Mouse (Mus musculus): ENCODE results near the gene Fgf18. TPM values are rescaled to one million over a fixed set of nuclear protein-coding genes. Genes with fewer than 3 reads are reported as not detected.

Gene Fgf18
- polyA plus RNA-seq, 1 experiment from 2014 or later = 11.0 TPM

- Histone ChIP-seq H3K4me2 (ENCODE audit: low read depth, low read length) (peak overlapping the region; percentile 82), H3K4me3 (ENCODE audit: low read depth, low read length) (peak overlapping the region; percentile 62), H3K27ac (ENCODE audit: low read depth, low read length) (peak overlapping the region; percentile 74), H3K27me3 (ENCODE audit: control insufficient read depth, insufficient read depth, low read length) (no peaks in the 10 kb centered on the region), H3K4me1 (ENCODE audit: control insufficient read depth, insufficient read depth, low read length) (peaks cover 18% of the 10 kb centered on the region; the same call in 1 of the 2 replicates), H3K9me3 (ENCODE audit: control insufficient read depth, low read length) (no peaks in the 10 kb centered on the region), H3K9ac (replicated peaks; ENCODE audit: low read depth, low read length) (peak overlapping the region; percentile 68), H3K36me3 (ENCODE audit: control insufficient read depth, insufficient read depth, low read length) (peaks cover 16% of the 10 kb centered on the region)
- ATAC-seq (ENCODE audit: low read depth) = peak; percentile 19
- under 1% methylated on average over 30 of the region's 30 CpGs for WGBS
Measured at GRCm38 (mm10) chr11:33146651-33147131, 509 bp downstream of the Fgf18 start.

DNA sequence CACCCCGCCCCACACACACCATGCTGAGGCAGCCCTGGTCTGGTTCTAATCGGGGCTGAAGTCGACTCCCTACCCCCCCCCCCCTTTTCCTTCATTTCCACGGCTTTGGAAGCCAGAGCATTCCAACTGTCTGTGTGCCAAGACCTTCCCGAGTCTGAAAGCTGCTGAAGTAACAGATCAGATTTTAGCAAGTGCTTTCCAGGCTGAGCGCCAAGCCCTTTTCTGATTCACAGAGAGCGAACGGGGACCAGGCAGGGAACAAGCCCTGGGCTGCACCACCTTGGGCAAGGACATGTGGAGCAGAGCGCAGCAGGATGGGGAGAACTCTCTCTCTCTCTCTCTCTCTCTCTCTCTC lies 1.1 kb downstream of the Fgf18 start:
- peak; percentile 9; the same call in 1 of the 2 replicates for ATAC-seq (ENCODE audit: low read depth)
- H3K4me3 ChIP-seq (ENCODE audit: low read depth, low read length) = peak overlapping the region; percentile 62; the same call in 1 of the 2 replicates

GRCm38 (mm10) chr11:33145201-33146142 lies 1.7 kb downstream of the Fgf18 start:
- Histone ChIP-seq H3K4me3 (ENCODE audit: low read depth, low read length) (peak overlapping the region; percentile 1; the same call in 1 of the 2 replicates), H3K27me3 (ENCODE audit: control insufficient read depth, insufficient read depth, low read length) (no peaks in the 10 kb centered on the region), H3K9ac (replicated peaks; ENCODE audit: low read depth, low read length) (0 out of 2 replicates have a peak overlapping the region, but pooled peaks have one; percentile 21), H3K36me3 (ENCODE audit: control insufficient read depth, insufficient read depth, low read length) (peaks cover 6% of the 10 kb centered on the region; the same call in 1 of the 2 replicates), H3K4me1 (ENCODE audit: control insufficient read depth, insufficient read depth, low read length) (peaks cover 18% of the 10 kb centered on the region; the same call in 1 of the 2 replicates), H3K9me3 (ENCODE audit: control insufficient read depth, low read length) (no peaks in the 10 kb centered on the region), H3K27ac (ENCODE audit: low read depth, low read length) (no peak overlapping the region), H3K4me2 (ENCODE audit: low read depth, low read length) (peak overlapping the region; percentile 82)
- 20% methylated on average over 7 of the region's 7 CpGs for WGBS
- no peak for ATAC-seq (ENCODE audit: low read depth)

More for the DNA sequence above, 1.1 kb downstream of the Fgf18 start:
- H3K4me1 ChIP-seq (ENCODE audit: control insufficient read depth, insufficient read depth, low read length) = peaks cover 18% of the 10 kb centered on the region; the same call in 1 of the 2 replicates
- H3K9ac ChIP-seq (replicated peaks; ENCODE audit: low read depth, low read length) = peak overlapping the region; percentile 21; the same call in 1 of the 2 replicates
- no peaks in the 10 kb centered on the region for H3K9me3 ChIP-seq (ENCODE audit: control insufficient read depth, low read length)
- WGBS = 6% methylated on average over 9 of the region's 9 CpGs
- no peaks in the 10 kb centered on the region for H3K27me3 ChIP-seq (ENCODE audit: control insufficient read depth, insufficient read depth, low read length)
- H3K4me2 ChIP-seq (ENCODE audit: low read depth, low read length) = peak overlapping the region; percentile 82
- H3K36me3 ChIP-seq (ENCODE audit: control insufficient read depth, insufficient read depth, low read length) = peaks cover 12% of the 10 kb centered on the region; the same call in 1 of the 2 replicates
- no peak overlapping the region for H3K27ac ChIP-seq (ENCODE audit: low read depth, low read length)

DNA sequence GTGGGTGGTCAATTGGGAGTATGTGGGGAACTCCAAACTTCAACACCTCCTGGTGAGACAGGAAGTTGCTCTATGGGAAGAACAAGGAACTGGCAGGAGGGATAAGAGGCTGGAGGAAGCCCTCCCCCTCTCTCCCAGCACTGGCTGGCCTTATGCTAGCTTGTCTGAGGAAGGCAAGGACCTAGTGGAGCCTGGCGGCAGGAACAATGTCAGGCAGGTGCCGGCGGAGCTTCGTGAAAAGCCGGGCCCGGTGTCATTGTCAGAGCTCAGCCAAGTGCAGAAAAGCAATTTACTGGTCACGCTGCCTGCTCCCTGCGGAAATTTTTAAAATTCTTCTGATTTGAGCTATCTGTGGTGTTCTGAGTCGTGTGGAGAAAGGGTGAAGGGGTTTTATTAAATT lies 3.3 kb downstream of the Fgf18 start:
- Histone ChIP-seq H3K27me3 (ENCODE audit: control insufficient read depth, insufficient read depth, low read length) (no peaks in the 10 kb centered on the region), H3K4me2 (ENCODE audit: low read depth, low read length) (no peak overlapping the region), H3K9ac (replicated peaks; ENCODE audit: low read depth, low read length) (no peak overlapping the region), H3K4me3 (ENCODE audit: low read depth, low read length) (no peak overlapping the region), H3K9me3 (ENCODE audit: control insufficient read depth, low read length) (no peaks in the 10 kb centered on the region), H3K36me3 (ENCODE audit: control insufficient read depth, insufficient read depth, low read length) (no peaks in the 10 kb centered on the region), H3K4me1 (ENCODE audit: control insufficient read depth, insufficient read depth, low read length) (peaks cover 18% of the 10 kb centered on the region; the same call in 1 of the 2 replicates), H3K27ac (ENCODE audit: low read depth, low read length) (no peak overlapping the region)
- WGBS = 9% methylated on average over 9 of the region's 9 CpGs
- no peak for ATAC-seq (ENCODE audit: low read depth)

- Histone ChIP-seq H3K4me2 (ENCODE audit: low read depth, low read length) (no peak overlapping the region), H3K9ac (replicated peaks; ENCODE audit: low read depth, low read length) (no peak overlapping the region), H3K27ac (ENCODE audit: low read depth, low read length) (no peak overlapping the region), H3K4me3 (ENCODE audit: low read depth, low read length) (no peak overlapping the region), H3K36me3 (ENCODE audit: control insufficient read depth, insufficient read depth, low read length) (no peaks in the 10 kb centered on the region), H3K27me3 (ENCODE audit: control insufficient read depth, insufficient read depth, low read length) (no peaks in the 10 kb centered on the region), H3K9me3 (ENCODE audit: control insufficient read depth, low read length) (no peaks in the 10 kb centered on the region), H3K4me1 (ENCODE audit: control insufficient read depth, insufficient read depth, low read length) (peaks cover 18% of the 10 kb centered on the region; the same call in 1 of the 2 replicates)
- WGBS = 88% methylated on average over 1 of the region's 1 CpGs
- no peak for ATAC-seq (ENCODE audit: low read depth)
Measured at GRCm38 (mm10) chr11:33142801-33143200, 4.4 kb downstream of the Fgf18 start.

DNA sequence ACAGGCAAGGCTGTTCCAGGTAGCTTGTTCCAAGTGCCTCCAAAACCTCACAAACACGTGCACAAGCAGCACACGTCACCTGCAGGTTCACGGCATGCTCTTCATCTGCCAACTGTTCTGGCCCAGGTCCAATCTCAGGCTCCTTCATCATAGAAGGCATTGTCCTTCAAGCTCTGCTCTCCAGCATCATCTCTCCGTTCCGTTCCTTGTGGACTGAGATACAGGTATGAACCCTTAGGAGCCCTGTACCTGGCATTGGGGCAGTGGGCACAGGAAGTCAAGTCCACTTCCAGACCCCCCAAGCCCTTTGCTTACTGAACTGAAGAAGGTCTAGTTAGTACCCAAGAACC lies 7.1 kb downstream of the Fgf18 start:
- 88% methylated on average over 5 of the region's 5 CpGs for WGBS
- H3K4me2 ChIP-seq (ENCODE audit: low read depth, low read length) = no peak overlapping the region
- no peak overlapping the region for H3K27ac ChIP-seq (ENCODE audit: low read depth, low read length)
- no peak overlapping the region for H3K9ac ChIP-seq (replicated peaks; ENCODE audit: low read depth, low read length)
- no peak for ATAC-seq (ENCODE audit: low read depth)
- H3K27me3 ChIP-seq (ENCODE audit: control insufficient read depth, insufficient read depth, low read length) = no peaks in the 10 kb centered on the region
- H3K4me3 ChIP-seq (ENCODE audit: low read depth, low read length) = no peak overlapping the region
- H3K9me3 ChIP-seq (ENCODE audit: control insufficient read depth, low read length) = no peaks in the 10 kb centered on the region
- no peaks in the 10 kb centered on the region for H3K36me3 ChIP-seq (ENCODE audit: control insufficient read depth, insufficient read depth, low read length)
- peaks cover 2% of the 10 kb centered on the region; the same call in 1 of the 2 replicates for H3K4me1 ChIP-seq (ENCODE audit: control insufficient read depth, insufficient read depth, low read length)

GRCm38 (mm10) chr11:33139458-33140110 lies 7.6 kb downstream of the Fgf18 start:
- H3K4me1 ChIP-seq (ENCODE audit: control insufficient read depth, insufficient read depth, low read length) = no peaks in the 10 kb centered on the region; the same call in 1 of the 2 replicates
- WGBS = 73% methylated on average over 9 of the region's 9 CpGs
- no peaks in the 10 kb centered on the region for H3K9me3 ChIP-seq (ENCODE audit: control insufficient read depth, low read length)

GRCm38 (mm10) chr11:33138686-33139085 lies 8.5 kb downstream of the Fgf18 start:
- H3K4me1 ChIP-seq (ENCODE audit: control insufficient read depth, insufficient read depth, low read length) = no peaks in the 10 kb centered on the region; the same call in 1 of the 2 replicates
- WGBS = 91% methylated on average over 5 of the region's 5 CpGs
- no peak for ATAC-seq (ENCODE audit: low read depth)
- H3K9me3 ChIP-seq (ENCODE audit: control insufficient read depth, low read length) = no peaks in the 10 kb centered on the region
- H3K27ac ChIP-seq (ENCODE audit: low read depth, low read length) = no peak overlapping the region
- H3K9ac ChIP-seq (replicated peaks; ENCODE audit: low read depth, low read length) = no peak overlapping the region
- no peak overlapping the region for H3K4me2 ChIP-seq (ENCODE audit: low read depth, low read length)
- H3K36me3 ChIP-seq (ENCODE audit: control insufficient read depth, insufficient read depth, low read length) = no peaks in the 10 kb centered on the region
- no peak overlapping the region for H3K4me3 ChIP-seq (ENCODE audit: low read depth, low read length)
- no peaks in the 10 kb centered on the region for H3K27me3 ChIP-seq (ENCODE audit: control insufficient read depth, insufficient read depth, low read length)

More at GRCm38 (mm10) chr11:33139458-33140110, 7.6 kb downstream of the Fgf18 start:
- Histone ChIP-seq H3K4me2 (ENCODE audit: low read depth, low read length) (no peak overlapping the region), H3K27me3 (ENCODE audit: control insufficient read depth, insufficient read depth, low read length) (no peaks in the 10 kb centered on the region), H3K27ac (ENCODE audit: low read depth, low read length) (no peak overlapping the region), H3K36me3 (ENCODE audit: control insufficient read depth, insufficient read depth, low read length) (no peaks in the 10 kb centered on the region), H3K9ac (replicated peaks; ENCODE audit: low read depth, low read length) (no peak overlapping the region), H3K4me3 (ENCODE audit: low read depth, low read length) (no peak overlapping the region)
- no peak for ATAC-seq (ENCODE audit: low read depth)

Data from neural tube, embryonic 14.5 days (tissue).